Mouse (Mus musculus): ENCODE measurements at regions not wholly inside any gene's neighbourhood (a gene's known extent, or its start where the extent isn't known, plus 50 kb on each side); places are given as distances from the start of the nearest gene placed in this dataset.

DNA sequence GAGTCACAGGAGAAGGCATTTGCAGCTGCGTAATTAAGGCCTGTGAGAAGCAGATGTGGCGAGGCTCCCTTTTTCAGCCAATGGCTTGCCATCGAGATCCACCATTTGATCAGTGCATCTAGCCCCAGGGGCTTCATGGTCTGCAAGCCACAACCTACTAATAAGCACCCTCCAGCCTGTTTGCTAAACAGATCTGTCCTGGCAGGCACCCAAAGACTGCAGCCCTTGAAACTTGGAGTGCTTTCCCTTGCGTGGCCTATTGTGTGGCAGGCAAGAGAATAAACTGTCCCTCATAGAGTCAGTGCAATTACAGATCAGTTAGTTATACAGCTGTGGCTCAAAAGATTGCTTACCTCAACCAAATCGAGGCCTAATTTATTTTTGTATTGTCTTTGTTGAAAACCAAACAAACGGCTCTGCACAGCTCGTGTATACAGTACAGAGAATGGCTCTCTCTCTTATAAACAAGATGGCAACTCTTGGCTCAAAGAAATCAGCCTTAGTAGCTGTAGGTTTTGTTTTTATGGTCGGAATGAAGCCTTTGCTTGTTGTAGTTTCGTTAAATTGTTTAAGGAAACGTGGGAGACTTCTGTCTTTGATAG lies 195.9 kb upstream of the Satb2 start:
- no peak for DNase-seq (ENCODE audit: low read depth, low spot score)

DNA sequence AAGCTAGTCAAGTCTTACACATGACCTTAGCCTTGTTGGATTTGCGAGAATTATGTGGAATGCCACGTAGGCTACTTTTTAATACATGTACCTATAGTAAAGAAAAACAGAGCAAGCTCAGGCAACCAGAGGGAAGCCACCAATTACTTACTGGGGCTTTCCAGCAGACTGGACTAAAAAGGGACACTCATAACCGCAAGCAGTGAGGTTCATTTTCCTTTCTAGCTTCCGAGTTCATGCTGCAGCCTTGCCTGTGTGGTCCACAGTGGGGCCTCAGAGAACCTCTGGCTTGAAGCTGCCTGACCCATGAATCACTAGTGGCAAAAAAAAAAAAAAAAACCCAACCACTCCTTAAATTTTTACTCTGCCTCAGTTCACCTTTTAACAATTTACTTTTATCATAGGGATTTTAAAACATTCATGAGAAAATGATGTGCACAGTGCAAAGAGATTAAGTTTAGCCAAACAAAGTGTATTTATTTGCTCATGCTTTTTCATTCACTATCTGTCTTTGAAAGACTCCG lies 188.6 kb upstream of the 1700066M21Rik start:
- DNase-seq (ENCODE audit: low read depth, low spot score): no peak

DNA sequence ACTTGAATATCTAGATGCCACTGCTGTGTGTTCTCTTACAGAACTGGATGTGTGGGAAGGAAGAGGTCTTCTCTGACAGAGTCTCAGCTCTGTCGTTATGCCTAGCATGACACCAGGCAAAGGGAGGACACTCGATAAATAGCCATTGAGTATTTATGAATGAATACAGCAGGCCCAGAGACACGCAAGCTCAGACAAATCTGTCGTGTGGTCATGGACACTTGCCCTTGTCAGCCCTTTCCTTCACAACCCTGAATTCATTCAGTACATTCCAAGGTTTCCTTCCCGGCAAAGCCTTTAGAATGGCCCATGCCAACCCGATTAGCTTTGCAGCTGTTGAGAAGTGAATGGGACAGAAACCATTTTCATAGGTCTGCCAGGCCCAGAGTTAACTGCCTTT lies 176.1 kb upstream of the 1700066M21Rik start:
- DNase-seq (ENCODE audit: low read depth, low spot score): no peak

DNA sequence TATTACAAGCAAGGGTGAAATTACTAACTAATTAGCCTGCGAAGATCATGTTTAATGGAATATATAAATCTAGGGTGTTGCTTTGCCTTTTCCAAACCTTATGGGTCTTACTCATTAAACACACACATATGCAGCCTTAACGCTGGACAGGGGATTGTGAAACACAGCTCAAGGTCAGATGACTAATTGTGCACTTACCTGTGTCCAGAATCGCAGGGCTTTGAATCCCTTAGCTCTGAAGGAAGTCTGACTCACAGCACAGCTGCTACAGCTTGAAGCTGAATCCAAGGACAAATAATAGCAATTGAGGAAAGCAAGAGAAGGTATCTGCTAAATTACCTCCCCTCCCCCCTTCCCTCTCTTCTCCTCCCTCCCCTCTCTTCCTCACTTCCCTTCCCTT lies 173.1 kb upstream of the 1700066M21Rik start:
- DNase-seq (ENCODE audit: low read depth, low spot score): no peak

DNA sequence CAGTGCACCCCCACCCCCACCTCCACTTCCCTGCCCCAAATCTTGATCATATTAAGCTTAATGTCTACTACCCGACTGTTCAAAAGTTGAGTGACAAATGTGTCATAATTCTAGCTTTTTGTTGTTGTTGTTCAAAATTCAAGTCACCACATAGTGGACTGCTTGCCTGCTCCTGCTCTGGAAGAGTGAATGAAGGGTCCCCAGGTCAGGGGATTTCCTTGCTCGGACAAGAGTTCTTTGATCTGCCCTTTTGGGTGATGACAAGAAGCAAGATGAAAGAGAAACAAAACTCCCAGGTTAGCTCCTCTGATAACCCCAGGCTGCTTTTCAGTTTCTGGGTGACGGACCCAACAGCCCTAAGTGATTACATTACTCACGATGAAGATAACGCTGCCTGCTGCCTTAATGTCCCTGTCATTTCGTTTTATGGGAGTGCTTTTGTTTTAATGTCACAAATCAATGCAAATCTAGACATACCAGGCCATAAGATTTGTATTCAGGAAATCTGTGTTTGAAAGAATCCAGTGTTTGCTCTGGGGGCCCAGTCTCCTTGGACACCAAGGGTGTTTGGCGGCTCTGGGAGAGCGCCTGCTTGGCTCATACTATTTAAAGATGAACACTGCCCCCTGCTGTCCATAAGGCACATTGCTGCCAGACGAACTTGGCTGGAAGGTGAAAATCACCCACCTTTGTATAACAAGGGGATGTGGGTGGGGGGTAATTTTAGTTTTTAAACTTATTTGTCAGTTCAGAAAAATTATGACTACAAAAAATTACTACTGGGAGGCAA lies 172.0 kb upstream of the 1700066M21Rik start:
- peak; percentile 19 for DNase-seq (ENCODE audit: low read depth, low spot score)

DNA sequence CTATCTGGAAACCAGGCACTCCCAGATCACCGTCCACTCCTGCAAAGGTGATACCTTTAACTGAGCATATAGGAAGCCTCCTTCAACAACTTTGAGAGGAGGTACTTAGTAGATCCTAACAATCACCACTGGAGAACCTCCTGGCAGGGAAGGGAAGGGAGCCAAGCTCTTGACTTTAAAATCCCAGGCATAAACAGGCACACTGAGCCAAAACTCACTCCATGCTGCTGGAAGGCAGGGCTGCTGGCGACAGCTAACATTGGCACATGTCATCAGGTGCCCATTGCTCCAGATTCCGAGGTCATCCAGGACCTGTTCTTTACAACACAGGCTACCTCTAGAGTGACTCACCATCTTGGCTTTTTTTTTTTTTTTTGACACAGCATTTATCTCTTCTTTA lies 170.9 kb upstream of the 1700066M21Rik start:
- no peak for DNase-seq (ENCODE audit: low read depth, low spot score)

DNA sequence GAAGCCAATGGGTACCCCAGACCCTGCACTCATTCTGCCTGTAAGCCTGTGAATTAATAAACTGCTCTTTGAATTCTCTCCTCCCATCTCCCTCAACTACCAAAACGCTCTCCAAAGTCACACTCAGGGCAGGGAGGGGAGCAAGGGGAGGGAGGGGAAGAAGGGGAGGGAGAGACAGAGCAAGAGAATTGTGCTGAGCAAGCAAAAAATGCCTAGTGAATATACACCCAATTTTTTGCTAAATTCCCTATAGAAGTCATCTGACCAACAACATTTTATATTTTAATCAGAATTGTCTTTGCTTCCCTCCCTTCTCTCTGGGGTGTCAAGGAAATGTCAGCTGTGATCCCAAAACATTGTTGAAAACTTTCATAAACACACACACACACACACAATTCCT lies 170.5 kb upstream of the 1700066M21Rik start:
- no peak for DNase-seq (ENCODE audit: low read depth, low spot score)

DNA sequence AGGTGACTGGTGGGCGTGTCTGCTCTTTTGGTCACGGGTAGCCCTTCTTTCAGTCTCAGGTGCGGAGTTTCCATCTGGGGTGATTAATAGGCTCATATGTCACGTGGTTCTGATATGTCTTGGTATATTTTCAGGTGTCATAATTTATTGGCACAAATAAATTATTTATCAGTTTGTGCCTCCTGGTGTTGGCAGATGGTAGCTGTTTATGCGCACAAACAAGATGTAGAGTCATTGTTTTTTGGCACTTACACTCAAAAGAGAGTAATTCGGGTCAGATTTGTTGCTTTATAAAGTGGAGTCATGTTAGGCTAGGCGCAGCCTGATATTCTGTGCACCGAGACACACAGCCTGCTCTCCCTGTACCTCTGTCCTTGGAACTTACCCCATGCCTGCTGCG lies 169.0 kb upstream of the 1700066M21Rik start:
- no peak for DNase-seq (ENCODE audit: low read depth, low spot score)

DNA sequence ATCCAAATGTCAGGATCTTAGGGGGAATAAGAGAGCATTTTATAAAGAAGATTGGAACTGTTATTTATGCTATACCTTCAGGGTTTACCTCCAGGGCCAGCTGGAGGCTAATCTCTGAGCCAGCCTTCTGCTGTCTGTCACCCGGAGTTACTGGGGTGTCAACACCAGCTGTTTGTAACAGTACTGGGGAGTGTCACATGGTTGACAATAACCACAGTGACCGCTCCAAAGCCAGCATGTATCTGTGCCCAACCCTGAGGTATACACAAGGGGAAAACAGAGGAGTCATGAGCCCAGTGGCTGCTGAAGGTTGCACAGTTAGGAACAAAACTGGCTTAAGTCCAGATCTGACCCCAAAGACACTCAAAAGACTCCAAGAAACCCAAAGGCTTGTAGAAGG lies 168.1 kb upstream of the 1700066M21Rik start:
- no peak for DNase-seq (ENCODE audit: low read depth, low spot score)

DNA sequence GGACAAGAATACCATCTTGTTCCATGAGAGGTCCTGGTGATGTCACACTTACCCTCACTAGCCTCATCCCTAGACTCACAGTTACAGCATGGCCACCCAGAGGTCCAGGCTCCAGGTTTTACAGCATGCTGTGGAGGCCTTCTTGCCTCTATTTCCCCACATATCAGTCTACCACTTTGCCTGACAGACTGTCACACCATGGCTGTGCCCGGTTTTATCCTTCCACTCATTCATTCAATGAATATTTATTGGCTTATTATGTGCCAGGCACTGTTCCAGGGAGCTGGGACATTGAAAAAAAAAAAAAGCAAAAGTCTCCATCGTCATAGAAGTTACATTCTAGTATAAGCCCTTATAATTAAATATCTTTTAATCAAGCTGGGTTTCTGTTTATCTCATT lies 166.4 kb upstream of the 1700066M21Rik start:
- DNase-seq (ENCODE audit: low read depth, low spot score): no peak

DNA sequence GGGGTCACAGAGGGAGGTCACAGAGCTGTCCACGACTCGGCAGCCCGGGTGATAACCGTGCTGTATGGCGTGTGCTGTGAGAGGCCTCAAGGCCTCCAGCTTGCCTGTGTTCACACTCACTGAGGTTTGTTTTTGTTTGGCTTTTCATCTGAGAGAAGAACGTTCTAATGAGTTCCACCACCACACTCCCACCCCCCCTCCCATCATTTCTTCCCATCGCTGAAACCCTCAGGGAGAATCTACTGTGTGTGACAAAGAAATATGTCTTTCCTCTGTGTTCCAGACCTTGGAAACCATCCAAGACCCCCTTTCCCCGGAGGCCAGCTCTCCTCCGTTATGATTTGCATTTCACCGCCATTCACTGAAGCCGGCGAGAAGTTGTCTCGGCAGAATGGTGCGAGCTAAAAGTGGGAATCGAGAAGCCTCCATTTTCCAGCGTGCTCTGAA lies 164.0 kb upstream of the 1700066M21Rik start:
- no peak for DNase-seq (ENCODE audit: low read depth, low spot score)

DNA sequence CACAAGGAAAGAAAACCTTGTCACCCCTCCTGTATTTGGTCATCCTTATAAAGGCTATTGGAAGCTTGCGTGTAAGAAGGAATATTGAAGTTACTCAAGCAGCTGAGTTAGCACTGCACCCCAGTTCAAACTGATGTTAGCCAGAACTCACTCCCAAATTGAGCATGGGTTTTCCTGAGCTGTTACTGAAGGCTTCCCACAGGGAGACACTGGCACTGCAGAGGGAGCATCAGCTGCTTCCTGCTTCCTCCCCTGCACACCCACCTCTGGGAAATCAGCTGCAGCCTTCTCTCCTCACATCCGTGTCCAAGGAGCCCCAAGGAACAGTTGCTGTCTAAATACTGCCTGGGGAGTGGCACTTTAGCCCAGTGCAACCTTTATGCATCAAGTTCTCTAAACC lies 163.2 kb upstream of the 1700066M21Rik start:
- no peak for DNase-seq (ENCODE audit: low read depth, low spot score)

DNA sequence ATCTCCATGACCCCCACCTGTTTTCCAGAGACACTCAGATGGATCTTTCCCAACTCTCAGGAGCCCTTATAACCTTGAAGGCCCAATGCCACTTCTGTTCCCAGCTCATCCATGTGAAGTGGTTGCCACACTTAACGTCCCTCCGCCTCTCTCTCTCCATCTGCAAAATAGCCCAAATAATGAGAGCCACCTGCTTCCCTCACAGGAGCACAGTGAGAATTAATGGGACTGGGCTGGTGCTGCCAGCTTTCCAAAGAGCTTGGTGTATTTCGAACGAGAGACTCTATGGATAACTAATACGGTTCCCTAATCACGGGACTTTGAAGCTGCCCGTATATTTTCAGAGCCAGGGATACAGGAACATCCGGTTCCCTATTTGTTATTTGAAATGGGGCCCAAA lies 159.8 kb upstream of the 1700066M21Rik start:
- DNase-seq (ENCODE audit: low read depth, low spot score): no peak

DNA sequence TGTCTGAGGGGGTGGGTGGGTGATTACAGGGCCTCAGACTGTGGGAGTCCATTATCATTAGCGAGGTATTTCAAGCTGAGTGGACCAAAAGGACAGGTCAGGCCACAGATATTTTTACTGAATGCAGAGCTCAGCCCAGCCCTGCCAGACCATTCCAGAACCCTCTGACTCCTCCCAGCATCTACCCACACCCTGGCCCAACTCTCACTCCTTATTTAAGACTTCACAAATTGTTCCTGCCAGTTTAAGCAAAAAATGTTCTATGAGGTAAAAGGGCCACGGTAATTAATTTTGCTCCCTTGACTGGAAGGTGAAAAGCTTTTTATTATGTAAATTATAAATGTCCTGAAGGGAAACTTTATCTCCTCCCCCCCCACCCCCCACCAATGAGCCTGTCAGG lies 159.3 kb upstream of the 1700066M21Rik start:
- DNase-seq (ENCODE audit: low read depth, low spot score): no peak

DNA sequence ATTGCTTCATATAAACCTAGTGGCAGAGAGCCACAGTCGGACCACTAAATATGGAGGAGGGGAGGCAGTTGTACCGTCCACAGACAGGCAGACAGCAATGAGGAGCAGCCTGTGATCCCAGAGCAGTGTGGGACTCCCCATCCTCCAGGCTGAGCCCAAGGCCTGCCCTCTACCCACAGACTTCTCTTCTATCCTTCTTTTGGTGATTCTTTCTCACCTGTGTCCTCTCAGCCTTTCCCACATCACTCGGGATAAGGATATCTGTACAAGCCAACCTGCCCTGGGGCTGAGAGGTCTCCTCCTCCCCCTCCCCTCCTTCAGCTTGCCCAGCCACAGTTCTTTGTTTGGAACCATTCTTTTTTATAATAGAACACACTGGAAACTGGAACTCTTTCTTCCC lies 158.8 kb upstream of the 1700066M21Rik start:
- no peak for DNase-seq (ENCODE audit: low read depth, low spot score)

DNA sequence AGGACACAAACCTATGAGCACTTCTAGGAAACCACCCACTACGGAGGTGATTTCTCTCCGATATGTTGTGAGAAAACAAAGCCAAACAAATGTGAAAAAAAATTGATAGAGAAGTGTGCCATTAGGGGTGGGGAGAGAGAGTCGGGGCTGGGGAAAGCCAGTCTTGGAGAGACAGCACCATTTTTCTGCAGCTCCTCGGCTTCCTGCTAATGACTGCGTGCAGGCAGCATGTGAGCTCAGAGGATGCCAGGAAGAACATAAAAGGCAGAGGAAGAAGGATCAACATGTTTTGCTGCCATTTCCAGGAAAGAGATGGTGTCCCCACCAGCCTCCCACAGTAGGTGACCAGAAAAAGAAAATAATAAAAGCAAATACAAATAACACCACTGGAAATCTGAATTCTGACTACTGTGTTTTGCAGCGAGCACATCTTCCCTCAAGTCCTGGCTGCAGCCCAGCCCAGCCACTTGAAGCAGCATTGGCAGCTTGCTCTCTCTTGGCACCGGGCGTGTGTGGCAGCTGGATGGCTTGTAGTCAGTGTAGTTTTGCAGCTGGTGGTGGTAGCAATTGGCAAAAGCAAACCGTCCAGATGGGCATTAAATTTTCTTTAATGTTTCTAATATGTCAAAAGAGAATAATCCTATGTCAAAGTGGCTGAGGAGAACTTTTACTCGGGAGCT lies 152.9 kb upstream of the 1700066M21Rik start:
- DNase-seq (ENCODE audit: low read depth, low spot score): no peak

DNA sequence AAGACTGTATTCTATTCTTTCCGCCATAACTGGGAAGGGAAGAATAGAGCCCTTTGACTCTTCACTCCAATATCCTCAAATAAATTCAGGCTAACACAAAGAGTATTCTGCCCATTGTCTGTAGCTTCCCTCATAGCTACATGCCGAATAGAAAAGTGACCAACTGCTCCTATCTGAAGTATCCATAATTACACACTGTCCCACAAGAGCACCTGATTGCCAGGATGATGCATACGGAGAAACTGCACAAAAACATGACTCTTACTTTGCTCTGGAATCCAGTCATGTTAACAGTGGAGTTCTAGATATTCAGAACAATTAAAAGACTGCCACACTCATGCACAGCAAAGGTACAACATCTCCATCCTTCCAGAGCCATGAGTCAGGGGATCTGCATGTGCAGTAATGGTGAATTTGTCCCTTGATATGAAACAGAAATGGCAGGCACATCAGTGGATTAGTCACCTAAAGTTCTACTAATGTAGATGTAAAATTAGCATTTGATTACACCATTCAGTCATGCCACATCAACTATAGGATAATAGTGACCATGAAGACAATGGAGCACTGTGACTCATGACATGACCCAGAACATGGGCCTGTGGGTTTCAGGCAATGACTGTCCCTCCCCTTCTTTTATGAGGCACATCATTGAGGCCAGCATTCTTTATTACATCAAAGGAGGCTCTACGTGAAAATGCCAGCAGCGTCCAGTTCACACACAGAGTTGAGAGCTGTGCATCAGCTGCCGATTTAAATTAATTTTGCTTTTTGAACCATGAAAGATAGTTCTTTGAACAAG lies 133.6 kb upstream of the 1700066M21Rik start:
- no peak for DNase-seq (ENCODE audit: low read depth, low spot score)

DNA sequence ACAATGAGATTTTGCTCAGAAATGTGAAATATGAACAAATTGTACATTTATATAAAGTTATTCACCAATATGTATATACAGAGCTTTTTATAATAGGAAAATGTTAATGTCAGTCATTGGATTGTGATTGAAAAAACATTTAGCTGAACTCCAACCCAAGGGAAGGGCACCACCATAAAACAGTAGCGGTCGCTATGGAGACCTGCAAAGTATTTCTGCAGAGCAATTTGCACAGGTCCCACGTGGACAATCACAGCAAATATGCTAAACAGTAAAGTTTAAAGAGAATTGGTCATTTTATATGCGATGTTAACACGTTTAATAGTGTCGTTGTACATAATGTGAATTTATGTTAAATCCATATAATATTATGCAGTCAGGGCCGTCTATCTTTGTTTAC lies 117.8 kb upstream of the 1700066M21Rik start:
- DNase-seq (ENCODE audit: low read depth, low spot score): no peak

DNA sequence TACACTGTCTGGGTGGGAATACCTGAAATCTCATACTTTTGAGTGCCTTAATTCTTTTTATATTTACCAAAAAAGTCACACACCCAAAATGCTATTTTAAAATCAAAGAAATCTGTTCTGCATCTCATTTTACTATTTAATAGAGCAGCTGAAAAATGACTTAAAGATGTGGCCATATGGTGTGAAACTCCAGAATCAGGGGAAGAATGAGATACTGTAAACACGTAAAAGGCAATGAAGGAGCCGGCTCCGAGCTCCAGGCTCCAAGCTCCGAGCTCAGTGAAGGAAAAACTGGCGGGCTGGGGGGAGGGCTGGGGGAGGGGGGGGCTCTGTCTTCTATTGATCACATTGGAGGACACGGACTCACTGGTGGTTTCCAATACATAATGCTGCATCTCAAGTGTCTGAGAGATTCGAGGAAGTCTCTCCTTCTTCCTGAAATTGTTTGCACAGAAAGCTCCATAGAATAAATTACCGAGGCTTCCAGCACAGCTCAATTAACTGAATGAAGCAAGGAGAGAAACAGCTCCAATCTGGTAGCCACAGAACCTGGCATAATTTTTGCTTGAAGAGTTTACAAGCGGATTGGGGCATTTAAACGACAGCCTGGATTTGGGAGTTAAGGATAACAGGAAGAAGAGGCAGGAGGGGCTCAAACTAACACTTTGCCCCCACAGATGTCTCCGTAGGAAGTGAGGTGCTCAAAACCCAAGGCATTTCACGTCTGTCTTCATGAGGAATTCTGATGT lies 112.2 kb upstream of the 1700066M21Rik start:
- no peak for DNase-seq (ENCODE audit: low read depth, low spot score)

DNA sequence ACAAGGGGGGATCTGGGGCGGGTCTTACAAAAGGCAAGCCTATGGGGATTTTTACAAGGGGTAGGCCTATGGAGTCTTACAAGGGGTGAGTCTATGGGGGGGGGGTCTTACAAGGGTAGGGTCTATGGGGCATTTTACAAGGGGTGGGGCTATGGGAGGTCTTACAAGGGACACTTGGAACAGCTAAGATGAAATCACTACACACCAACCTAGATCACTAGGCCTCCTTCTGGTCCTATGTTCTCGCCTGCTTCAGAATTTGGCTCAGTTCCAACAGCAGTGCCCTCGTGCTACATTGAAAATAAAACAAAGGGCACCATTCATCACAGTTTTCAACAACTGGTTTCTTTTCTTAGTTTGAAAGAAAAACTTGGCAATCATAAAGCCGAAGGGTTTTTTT lies 110.7 kb upstream of the 1700066M21Rik start:
- DNase-seq (ENCODE audit: low read depth, low spot score): no peak

DNA sequence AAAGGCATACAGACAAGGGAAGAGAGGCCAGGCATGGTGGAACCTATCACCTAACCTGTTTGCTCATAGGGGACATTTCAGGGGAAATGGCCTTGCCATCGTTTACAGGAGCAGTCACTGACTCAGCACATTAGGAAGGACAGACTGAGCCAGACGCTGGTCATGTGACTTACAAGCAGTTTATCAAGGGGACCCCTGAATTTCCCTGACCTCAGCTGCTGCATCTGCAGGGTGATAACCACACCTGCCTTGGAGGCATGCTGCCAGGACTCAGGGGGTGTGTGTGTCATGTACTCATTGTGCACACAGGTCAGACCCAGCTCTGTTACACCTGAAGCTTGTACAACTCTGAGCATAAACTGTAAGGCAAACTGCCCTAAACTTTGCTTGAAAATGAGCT lies 109.6 kb upstream of the 1700066M21Rik start:
- no peak for DNase-seq (ENCODE audit: low read depth, low spot score)
